21 mouse cellular contexts compared by ENCODE assay signal in genomic region chr1:184665243-184665642, GRCm38 (mm10).
A peak's percentile ranks its signal among the peaks of the same experiment; 100 is the strongest.
DNase-seq lines count a peak whose midpoint lies in the region; ATAC-seq and TF ChIP-seq lines count a peak whose summit lies in the region.
"Had no signal": no experiment of that assay in that cellular context is flagged by ENCODE, and none has a peak within 500 bp of the region (broad histone marks: within the 10 kb centered on the region; RNA-seq: fewer than 3 reads in every experiment).

No protein-coding gene starts in this region.

- peak; percentile 56 for ATAC-seq in stomach, embryonic 15.5 days (ENCODE audit: insufficient read depth, low FRiP score, low read depth)
- ATAC-seq in stomach, postnatal 0 days (ENCODE audit: low FRiP score, low TSS enrichment), result no peak
- ATAC-seq in liver, embryonic 13.5 days (ENCODE audit: low read depth), result peak; percentile 79
- ATAC-seq: midbrain, embryonic 13.5 days had no signal

- no peaks in the 10 kb centered on the region for H3K4me1 ChIP-seq in stomach, embryonic 15.5 days
- H3K4me1 ChIP-seq in stomach, postnatal 0 days (replicated peaks; ENCODE audit: control insufficient read depth, insufficient read depth), result no peaks in the 10 kb centered on the region
- H3K4me1 ChIP-seq in bone marrow, adult 2 months (ENCODE audit: control insufficient read depth, insufficient read depth, low read length), result no peaks in the 10 kb centered on the region; the same call in 1 of the 2 replicates
- peaks cover 51% of the 10 kb centered on the region for H3K4me1 ChIP-seq in liver, embryonic 13.5 days (replicated peaks)
- H3K4me1 ChIP-seq in kidney, adult 2 months (ENCODE audit: control insufficient read depth, insufficient read depth, low read length), result no peaks in the 10 kb centered on the region
- H3K4me1 ChIP-seq: heart, embryonic 10.5 days had no signal

- no peak overlapping the region for H3K4me2 ChIP-seq in stomach, embryonic 15.5 days
- no peak overlapping the region for H3K4me2 ChIP-seq in stomach, postnatal 0 days (replicated peaks; ENCODE audit: low read depth)
- H3K4me2 ChIP-seq in liver, embryonic 13.5 days, result peak overlapping the region; percentile 41
- H3K4me2 ChIP-seq: hindbrain, embryonic 15.5 days; midbrain, embryonic 13.5 days; neural tube, embryonic 15.5 days had no signal

- TF ChIP-seq CTCF in stomach, postnatal 0 days (IDR thresholded peaks at IDR 0.05; ENCODE audit: low read depth), result no peak
- no peak for TF ChIP-seq CTCF in bone marrow, adult 2 months (IDR thresholded peaks at IDR 0.05; ENCODE audit: control insufficient read depth, insufficient read depth, low read length)
- no peak for TF ChIP-seq CTCF in kidney, adult 2 months (conservative IDR thresholded peaks at IDR 0.05; ENCODE audit: insufficient read depth, insufficient read length, low read depth, low read length)

- H3K9me3 ChIP-seq in stomach, embryonic 15.5 days, result no peaks in the 10 kb centered on the region
- H3K9me3 ChIP-seq in stomach, postnatal 0 days (ENCODE audit: control insufficient read depth, low read length), result no peaks in the 10 kb centered on the region
- no peaks in the 10 kb centered on the region for H3K9me3 ChIP-seq in liver, embryonic 13.5 days (replicated peaks)
- H3K9me3 ChIP-seq: embryonic facial prominence, embryonic 10.5 days; heart, embryonic 10.5 days; hindbrain, embryonic 15.5 days; midbrain, embryonic 13.5 days; neural tube, embryonic 15.5 days had no signal

- 87% methylated on average over 12 of the region's 12 CpGs for WGBS in stomach, embryonic 15.5 days
- 76% methylated on average over 12 of the region's 12 CpGs for WGBS in stomach, postnatal 0 days
- 20% methylated on average over 12 of the region's 12 CpGs for WGBS in bone marrow, adult 2 months
- 57% methylated on average over 12 of the region's 12 CpGs for WGBS in liver, embryonic 13.5 days (ENCODE audit: insufficient replicate concordance)
- 84% methylated on average over 12 of the region's 12 CpGs for WGBS in kidney, adult 2 months

- no peaks in the 10 kb centered on the region for H3K36me3 ChIP-seq in stomach, embryonic 15.5 days
- H3K36me3 ChIP-seq in stomach, postnatal 0 days (ENCODE audit: control insufficient read depth, insufficient read depth, low read length), result no peaks in the 10 kb centered on the region
- no peaks in the 10 kb centered on the region for H3K36me3 ChIP-seq in liver, embryonic 13.5 days
- no peaks in the 10 kb centered on the region for H3K36me3 ChIP-seq in kidney, adult 2 months (ENCODE audit: control insufficient read depth, insufficient read depth, low read length)
- H3K36me3 ChIP-seq: embryonic facial prominence, embryonic 10.5 days; heart, embryonic 10.5 days; hindbrain, embryonic 15.5 days; midbrain, embryonic 13.5 days; neural tube, embryonic 15.5 days had no signal

- no peak for DNase-seq in stomach, postnatal 0 days (ENCODE audit: low spot score)
- DNase-seq in liver, embryonic 13.5 days, result no peak
- DNase-seq in lung, postnatal 25 days (ENCODE audit: low spot score), result no peak
- DNase-seq in kidney, adult 2 months, result no peak
- DNase-seq in kidney, adult 9 months, result no peak
- DNase-seq: adrenal gland, adult 8-10 months; cerebellum, adult 11-12 months; cerebellum, postnatal 25 days; gastrocnemius, postnatal 10 days; heart, postnatal 10 days; kidney, adult 11 months; left cerebral cortex, postnatal 4 days; lung, postnatal 4 days; right cerebral cortex, postnatal 4 days had no signal

- no peak for TF ChIP-seq POLR2A in bone marrow, adult 2 months (IDR thresholded peaks at IDR 0.05; ENCODE audit: borderline replicate concordance, control insufficient read depth, low read depth, low read length)
- TF ChIP-seq POLR2A in kidney, adult 2 months (IDR thresholded peaks at IDR 0.05; ENCODE audit: low read depth, low read length), result no peak

- no peak overlapping the region for H3K9ac ChIP-seq in stomach, embryonic 15.5 days
- no peak overlapping the region for H3K9ac ChIP-seq in stomach, postnatal 0 days (ENCODE audit: low read length)
- 0 out of 2 replicates have a peak overlapping the region, but pooled peaks have one; percentile 29 for H3K9ac ChIP-seq in liver, embryonic 13.5 days
- H3K9ac ChIP-seq: hindbrain, embryonic 15.5 days; midbrain, embryonic 13.5 days; neural tube, embryonic 15.5 days had no signal

- H3K4me3 ChIP-seq in stomach, embryonic 15.5 days (replicated peaks), result no peak overlapping the region
- H3K4me3 ChIP-seq in stomach, postnatal 0 days (ENCODE audit: low read depth, low read length), result no peak overlapping the region
- H3K4me3 ChIP-seq in bone marrow, adult 2 months (replicated peaks; ENCODE audit: control insufficient read depth, low read depth, low read length), result no peak overlapping the region
- no peak overlapping the region for H3K4me3 ChIP-seq in liver, embryonic 13.5 days (replicated peaks)
- no peak overlapping the region for H3K4me3 ChIP-seq in kidney, adult 2 months (ENCODE audit: insufficient read depth, low read depth, low read length)
- H3K4me3 ChIP-seq: embryonic facial prominence, embryonic 10.5 days; heart, embryonic 10.5 days; hindbrain, embryonic 15.5 days; midbrain, embryonic 13.5 days; neural tube, embryonic 15.5 days had no signal

- H3K27ac ChIP-seq in stomach, embryonic 15.5 days, result no peak overlapping the region
- H3K27ac ChIP-seq in stomach, postnatal 0 days (replicated peaks), result no peak overlapping the region
- H3K27ac ChIP-seq in bone marrow, adult 2 months (ENCODE audit: control insufficient read depth, insufficient read depth, low read depth, low read length, poor library complexity), result peak overlapping the region; percentile 9; the same call in 1 of the 2 replicates
- H3K27ac ChIP-seq in liver, embryonic 13.5 days, result peak overlapping the region; percentile 62
- no peak overlapping the region for H3K27ac ChIP-seq in kidney, adult 2 months (ENCODE audit: insufficient read depth, low read depth, low read length)
- H3K27ac ChIP-seq: embryonic facial prominence, embryonic 10.5 days; heart, embryonic 10.5 days; hindbrain, embryonic 15.5 days; midbrain, embryonic 13.5 days; neural tube, embryonic 15.5 days had no signal

- H3K27me3 ChIP-seq in stomach, embryonic 15.5 days (replicated peaks), result 0 out of 2 replicates have a peak, but pooled peaks cover 3% of the 10 kb centered on the region
- no peaks in the 10 kb centered on the region for H3K27me3 ChIP-seq in stomach, postnatal 0 days (ENCODE audit: control insufficient read depth, insufficient read depth, low read length)
- no peaks in the 10 kb centered on the region; the same call in 1 of the 2 replicates for H3K27me3 ChIP-seq in liver, embryonic 13.5 days
- no peaks in the 10 kb centered on the region for H3K27me3 ChIP-seq in kidney, adult 2 months (replicated peaks; ENCODE audit: control insufficient read depth, insufficient read depth, low read length)
- H3K27me3 ChIP-seq: hindbrain, embryonic 15.5 days; midbrain, embryonic 13.5 days; neural tube, embryonic 15.5 days had no signal

- TF ChIP-seq EP300 in stomach, postnatal 0 days (optimal IDR thresholded peaks at IDR 0.05), result no peak

Comparison
In these comparisons a context has a peak if more than half of its experiments do, and no peak if none do; other contexts are left out.
1. H3K27ac ChIP-seq: peak in bone marrow, adult 2 months (single experiment) and liver, embryonic 13.5 days (single experiment); none in stomach, embryonic 15.5 days (single experiment), stomach, postnatal 0 days (single experiment) and kidney, adult 2 months (single experiment).